Mouse (Mus musculus): ENCODE measurements around the gene Krt32.

Krt32 gene

DNA sequence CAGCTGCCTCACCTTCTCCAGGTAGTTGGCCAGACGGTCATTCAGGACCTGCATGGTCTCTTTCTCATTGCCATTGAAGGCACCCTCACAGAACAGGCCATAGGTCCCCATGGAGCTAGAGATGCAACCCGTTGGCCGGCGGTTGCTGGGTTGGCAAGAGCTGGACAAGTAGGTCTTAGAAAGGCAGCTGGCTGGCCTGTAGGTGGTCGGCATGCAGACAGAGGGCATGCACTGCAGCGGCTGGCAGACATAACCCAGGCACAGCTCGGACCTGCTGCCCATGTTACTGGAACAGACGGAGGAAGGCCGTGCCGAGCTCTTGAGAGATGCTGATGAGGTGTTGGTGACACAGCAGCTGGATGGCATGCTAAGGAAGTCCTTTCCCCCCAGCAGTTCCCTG, at the start of gene Krt32:
TSS of gene Krt32 (minus strand) at position 366 of the 400 bp plus-strand sequence.
- peak; percentile 39 to 61 for DNase-seq

DNA sequence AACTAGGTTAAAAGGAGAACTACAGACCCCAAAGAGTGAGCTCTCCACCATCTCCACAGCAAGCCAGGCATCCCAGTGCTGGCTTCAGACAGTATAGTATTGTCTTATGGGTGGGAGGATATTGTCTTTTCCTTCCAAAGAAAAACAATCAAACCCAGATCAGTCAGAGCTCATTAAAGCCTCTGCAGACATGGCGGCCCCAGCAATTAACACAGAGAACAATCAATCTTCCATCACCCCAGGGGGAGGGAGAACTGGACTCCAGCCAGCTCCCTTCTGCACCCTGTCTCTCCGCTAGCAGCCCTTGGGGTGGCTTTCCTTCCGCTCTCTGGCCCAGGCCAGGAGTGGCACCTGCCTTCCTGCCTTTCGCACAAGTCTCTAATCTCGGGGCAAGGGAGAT, 49.7 kb upstream of the Krt32 start:
- no peak for DNase-seq

DNA sequence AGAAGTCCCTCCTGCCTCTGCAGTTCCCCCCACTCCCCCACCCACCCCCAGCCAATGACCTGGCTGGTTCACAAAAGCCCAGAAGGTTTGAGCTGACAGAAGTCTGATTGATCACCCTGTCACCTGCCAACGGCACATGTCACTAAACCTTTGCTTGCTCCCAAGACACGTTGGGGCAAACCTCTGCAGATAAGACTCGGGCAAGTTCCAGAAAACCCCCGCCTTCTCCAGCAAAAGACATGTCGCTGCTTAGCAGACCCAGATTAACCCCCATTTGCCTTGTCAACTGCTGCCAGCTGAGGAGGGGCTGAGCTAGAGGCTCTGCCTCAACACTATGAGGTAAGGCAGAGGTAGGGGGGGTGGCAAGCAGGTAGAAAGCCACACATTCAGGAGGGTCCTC, 48.5 kb upstream of the Krt32 start:
- no peak for DNase-seq

DNA sequence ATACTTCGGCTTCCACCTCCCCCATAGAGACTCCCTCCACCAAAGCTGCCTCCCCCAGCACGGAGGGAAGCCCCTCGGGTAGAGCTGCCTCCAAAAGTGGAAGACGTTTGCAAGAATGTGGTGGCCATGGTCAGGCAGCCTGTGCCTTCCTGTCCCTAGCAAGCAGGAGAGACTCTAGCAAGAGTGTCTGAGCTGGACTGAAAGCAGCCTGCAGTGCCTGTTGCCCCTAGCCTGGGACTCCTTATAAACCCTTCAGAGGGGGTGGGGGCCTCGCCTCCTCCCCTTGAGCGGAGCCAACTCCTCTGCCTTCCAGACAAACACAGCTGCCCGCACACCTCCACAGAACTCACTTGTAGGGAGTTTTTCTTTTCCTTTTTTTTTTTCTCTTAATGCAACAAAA, 47.7 kb upstream of the Krt32 start, which contains the start of gene Krt15:
TSS of gene Krt15 (minus strand) at position 198 of the 400 bp plus-strand sequence.
- no peak for DNase-seq

DNA sequence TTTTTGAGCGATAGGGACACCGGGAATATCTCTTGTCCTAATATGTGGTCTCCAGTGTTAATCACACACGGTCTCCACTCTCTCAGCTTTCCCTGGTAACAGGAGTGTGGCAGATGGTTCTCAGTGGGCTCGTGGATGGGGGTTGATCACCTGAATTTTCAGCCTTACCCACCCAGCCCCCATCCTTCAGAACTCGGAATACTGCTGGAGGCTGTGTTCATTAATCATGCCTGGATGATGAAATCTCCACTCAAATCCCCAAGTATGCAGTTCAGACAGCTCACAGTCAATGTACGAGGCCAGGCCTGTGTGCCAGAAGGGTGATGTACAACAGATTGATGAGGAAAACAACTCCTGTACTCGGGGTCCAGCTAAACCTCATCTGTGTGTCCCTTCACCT, 36.9 kb upstream of the Krt32 start:
- DNase-seq, result peak; percentile 36 to 44

DNA sequence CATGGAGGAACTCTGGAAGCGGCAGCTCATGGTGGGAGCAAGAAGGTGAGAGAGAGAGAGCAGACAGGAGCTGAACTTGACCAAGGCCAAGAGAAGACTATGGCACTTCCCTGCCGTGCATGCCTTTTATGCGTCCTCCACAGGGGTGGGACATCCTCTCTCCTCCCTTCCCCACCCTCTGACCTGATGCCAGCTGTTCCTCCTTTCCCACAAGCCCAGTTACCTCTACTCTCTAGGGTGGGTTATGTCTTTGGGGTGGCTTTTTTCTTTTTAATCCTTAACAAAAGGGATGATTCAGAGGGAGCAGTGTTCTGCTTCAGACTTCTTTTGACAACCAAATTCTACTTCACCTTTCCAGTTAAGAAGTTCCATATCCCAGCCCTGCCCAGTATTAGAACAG, 33.4 kb upstream of the Krt32 start, which contains the start of gene Krt13:
TSS of gene Krt13 (minus strand) at position 101 of the 400 bp plus-strand sequence.
- no peak for DNase-seq

DNA sequence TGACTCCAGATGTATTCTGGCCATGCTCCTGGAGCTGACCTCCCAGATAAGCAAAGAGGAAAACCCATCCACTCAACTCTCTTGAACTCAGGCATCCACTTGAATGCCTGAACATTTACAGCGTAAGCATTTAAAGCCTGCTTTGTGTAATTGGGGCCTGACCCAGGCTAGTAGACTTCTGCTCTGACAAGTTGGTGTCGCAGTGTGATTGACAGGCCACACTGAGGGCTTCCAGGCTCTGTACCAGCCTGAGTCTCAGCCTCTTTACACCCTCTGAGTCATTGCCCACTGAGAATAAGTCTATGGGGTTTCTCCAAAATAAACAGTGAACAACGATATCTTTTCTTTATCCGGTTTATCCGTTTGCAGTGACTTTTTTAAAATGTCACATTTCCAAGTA, 32.3 kb upstream of the Krt32 start:
- DNase-seq, result no peak

DNA sequence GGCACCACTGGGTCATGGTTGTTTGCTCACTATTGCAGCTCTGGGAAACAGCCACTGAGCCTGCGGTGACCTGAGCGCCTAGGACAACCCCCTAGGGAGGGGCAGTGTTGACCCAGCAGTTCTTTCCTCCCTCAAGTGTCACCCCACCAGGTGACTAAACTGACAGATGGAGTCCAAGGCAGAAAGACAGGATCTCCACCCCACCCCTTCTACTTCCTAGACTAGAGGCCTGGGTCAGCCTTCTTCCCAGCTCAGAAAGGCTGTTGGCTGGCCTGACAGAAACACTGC, 25.7 kb upstream of the Krt32 start:
- no peak for DNase-seq

DNA sequence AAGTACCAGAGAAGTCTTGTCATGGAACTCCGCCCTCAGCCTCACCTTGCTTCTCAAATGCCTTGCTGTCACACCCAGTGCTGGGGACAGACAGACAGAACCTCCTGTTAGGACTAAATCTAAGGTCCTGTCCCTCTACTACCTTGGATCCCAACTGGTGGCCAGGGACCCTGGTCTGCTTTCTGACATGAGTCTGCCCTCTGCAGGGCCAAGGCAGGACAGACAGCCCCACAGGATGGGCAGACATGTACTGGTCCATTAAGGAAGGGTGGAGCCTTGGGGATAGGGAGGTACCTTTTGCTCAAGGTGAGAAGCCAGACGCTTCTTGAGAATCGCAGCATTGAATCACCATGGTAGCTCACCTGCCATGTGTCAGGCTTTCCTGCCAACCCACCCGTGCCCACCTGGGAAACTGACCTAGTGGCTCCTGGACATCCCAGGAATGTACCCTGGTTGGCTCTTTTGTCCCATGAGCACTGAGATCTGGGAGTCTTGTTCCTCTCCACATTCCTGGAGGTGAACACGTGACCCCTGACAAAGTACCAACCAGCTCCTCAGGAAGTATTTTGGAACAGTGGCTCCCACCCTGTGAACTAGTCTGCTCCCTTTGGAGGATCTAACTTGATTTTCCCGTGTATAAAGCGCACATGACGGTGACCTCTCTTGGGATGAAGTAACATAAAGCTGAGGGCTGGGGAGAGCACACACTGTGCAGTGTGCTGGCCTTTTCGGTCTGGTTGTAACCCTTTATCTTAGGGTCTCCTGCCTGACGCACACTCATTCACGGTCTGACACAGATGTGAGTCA, 25.1 kb upstream of the Krt32 start:
- no peak for DNase-seq

DNA sequence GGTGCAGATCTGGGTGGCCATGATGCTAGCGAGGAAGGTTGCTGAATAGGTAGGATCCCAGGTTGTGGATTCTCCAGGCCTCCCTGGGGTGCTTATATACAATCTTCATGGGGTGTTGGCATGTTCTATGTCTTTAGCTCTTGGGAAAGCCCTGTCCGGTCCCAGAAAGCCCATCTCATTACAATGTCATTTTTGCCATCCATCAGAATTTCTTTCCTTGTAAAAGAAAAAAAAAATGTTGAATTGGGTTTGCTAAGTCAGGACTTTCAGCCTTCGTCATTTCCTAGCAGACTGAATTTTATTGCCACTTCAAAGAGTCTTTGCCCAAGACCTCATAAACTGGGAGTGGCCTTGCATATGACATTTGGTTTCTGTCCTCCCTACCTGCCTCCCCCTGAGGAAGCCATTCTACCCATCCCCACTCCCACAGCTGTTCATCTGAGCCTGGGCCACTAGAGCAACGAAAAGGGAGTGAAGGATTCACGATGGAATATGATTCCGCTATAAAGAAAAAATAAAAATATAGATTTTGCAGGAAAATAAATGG, 17.6 kb upstream of the Krt32 start, which contains the start of gene Krt36:
TSS of gene Krt36 (minus strand) at position 51 of the 547 bp plus-strand sequence.
- DNase-seq, result no peak

DNA sequence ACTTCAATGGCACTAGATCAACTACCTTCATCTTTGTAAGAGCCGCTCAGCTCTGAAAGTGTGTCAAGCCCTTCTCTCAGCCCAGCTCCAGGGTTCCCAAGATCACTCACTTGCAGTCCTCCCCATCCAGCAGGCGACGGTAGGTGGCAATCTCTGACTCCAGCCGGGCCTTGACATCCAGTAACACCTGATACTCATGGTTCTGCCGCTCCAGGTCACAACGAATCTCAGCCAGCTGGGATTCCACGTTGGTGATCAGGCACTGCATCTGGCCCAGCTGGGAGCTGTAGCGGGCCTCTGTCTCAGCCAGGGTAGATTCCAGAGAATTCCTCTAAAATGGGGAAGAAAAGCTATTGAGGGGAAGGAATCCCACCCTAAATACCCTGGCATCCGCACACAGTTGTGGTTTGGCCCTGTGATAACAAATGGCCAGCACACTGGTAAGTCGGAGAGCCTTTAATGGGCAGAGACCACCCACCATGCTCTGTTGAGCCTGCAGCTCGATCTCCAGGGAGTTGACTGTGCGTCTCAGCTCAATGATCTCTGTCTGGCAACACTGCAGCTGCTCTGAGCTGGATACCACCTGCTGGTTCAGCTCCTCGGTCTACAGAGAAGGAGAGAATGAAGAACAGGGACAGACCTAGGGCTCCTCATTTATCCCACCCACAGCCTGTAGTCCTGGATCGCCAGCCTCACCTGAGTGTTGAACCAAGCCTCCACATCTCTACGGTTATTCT, 14.8 kb upstream of the Krt32 start:
- DNase-seq, result no peak

DNA sequence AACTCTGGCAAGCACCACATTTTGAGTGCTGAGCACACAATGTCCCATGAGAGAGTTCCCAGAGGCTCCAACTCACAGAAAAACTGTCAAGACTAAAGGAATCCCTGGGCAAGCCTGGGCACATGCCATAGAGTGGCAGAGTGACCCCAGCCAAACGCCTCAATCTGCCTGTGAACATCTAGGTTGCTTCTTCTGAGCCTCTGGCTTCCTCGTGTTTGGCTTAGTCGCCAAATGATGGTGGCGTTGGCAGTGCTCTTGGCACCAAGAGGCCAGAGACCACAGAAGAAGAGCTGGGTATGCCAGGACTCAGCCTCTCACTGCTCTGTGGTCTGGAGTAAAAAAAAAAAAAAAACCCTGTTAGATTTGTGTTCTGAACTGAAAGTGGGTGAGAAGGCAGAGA, 12.4 kb upstream of the Krt32 start:
- DNase-seq, result peak; percentile 17 to 22

DNA sequence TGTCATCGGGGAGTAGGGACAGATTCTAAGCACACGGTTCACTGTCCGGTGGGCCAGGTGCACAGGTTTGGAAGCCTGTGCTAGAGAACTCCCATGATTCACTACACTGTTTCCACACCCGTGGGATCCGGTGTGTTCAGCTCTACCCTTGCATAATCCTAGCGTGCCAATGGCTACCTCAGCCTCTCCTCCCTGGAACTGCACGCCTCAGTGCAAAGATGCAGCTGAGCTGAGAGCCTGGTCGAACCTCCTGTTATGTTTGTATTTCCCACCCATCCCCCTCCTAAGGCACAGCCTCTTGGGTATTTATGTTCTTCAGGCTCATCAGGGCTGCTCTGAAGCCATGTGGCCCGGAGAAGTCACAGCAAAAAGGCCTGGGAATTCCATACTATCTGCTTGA, 9.8 kb upstream of the Krt32 start:
- no peak for DNase-seq

DNA sequence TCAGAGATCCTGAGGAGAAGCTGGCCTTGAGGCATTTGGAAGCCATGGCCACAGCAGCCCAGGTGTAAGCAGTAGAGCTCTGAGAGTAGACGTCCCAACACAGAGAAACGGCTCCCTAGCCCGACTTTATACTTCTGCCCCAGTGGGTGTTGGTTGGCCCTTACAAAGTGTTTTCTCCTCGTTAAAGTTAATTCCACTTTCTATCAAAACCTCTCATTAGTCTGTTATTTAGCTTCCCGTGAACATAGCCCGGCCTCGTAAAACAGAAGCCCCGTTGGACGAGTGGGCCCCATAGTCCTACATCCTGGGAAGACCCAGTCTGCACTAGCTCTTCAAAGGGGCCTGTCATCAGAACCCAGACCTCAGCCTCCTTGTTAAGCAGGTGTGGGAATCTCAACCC, 8.1 kb upstream of the Krt32 start, which contains the start of gene Krt35:
TSS of gene Krt35 (minus strand) at position 101 of the 400 bp plus-strand sequence.
- no peak for DNase-seq

DNA sequence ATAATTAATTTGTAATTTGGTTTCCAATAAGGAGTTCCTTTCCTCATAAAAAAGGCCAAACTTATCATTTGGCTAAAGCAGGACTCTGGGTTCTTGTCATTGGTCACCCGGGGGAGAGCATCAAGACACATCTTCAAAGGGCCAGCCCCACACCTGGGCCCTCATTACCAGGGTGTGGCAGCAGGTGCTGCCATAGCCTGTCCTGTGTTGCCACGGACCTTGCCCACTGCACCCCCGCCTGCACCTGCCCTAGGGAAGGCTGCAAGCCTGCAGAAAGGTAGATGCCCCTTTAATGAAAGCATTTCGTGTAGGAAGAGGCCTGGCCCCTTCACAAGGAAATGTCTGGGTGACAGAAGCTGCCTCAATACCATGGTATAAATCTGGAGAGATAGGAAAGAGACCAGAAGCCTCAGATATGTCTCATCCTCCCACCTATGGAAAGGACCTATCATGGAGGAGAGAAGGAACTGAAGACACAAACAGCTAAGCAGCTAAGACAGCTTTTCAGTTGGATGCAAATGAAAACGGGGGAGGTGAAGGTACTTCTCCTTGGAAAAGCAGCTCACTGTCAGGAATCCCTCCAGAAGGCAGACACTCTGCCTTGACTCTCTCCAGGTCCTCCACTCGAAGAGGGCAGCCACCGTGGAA, 476 bp upstream of the Krt32 start:
- DNase-seq, result no peak

DNA sequence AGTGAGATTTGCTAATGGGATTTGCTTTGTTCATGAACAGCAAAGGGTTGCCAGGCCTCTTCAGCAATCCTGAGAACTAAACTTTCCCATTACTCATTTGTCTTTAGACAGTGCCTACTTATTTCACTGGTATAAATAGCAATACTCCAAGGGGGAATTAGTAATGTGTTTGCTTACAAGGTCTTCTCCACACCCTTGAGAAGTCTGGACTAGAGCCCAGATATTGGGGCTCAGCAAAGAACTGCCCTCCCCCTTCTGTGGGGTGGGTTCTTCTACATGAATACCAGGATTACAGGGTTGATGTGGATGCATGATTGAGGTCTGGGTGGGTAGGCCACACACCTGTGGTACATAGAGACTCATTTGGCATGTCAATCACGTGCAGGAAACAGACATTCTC, 14.2 kb downstream of the Krt32 start:
- DNase-seq, result no peak

DNA sequence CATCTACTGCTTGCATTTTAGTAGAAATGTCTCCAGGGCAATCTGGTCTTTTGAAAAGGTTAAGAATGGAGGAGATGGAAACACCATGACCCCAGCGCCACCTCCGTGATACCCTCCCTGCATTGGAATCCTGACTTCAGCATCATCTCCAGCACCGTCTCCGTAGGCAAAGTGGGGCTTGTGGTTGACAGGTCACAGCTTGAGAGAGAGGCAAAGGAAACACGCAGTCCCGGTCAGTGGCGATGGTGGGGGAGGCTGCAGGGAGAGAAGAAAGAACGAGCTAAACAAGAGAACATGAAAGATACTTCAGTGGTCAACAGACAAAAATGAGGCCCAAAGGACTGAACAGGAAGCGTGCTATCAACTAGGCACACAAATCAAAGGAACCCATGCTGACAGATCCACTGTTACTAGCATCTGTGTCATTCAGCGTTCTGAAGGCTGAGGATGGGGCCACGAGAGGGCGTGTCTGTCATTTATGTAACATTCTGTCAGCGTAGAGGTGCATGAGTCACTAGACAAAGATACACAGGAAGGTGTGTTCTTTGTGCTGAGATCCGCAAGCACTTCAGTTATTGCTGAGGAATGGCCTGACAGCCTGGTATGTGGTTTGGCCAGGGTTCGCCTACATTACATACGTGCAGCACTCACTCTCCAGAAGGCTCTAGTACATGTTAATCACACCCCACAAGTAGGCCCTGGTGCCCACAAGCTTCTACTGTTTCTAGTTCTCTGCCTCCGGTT, 20.6 kb downstream of the Krt32 start:
- DNase-seq, result no peak

DNA sequence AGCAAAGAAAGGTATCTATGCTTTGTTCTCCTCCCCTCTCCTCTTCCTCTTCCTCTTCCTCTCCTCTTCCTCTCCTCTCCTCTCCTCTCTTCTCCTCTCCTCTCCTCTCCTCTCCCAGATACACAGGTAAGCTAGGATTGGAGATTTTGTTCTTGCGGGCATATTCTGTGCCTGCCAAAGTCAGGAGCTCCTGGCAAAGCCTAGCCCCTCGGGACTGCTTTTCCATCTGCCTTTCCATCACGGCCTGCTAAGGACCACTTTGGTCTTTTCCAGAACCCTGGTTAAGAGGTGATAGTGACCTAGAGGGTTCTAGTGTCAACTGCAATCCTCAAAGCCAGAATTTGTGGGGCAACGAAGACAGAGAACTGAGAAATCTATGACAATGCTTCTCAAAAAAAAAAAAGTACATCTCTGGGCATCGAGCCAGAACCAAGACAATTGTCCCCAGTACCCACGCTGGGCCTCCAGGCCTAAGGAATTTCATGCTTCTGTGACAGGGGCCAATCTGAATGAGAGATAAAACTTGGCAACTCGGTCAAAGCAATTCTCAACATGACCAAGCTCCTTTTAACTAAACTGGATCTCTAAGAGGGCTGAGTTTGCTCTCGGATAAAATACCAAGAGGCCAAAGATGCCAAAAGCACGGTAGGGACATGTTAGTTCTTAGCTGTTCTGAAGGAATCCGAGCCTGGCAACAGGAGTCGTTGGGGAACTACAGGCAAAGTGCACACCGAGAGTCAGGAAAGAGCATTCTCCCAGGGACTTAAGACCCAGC, 21.6 kb downstream of the Krt32 start:
- peak; percentile 80 to 81 for DNase-seq

DNA sequence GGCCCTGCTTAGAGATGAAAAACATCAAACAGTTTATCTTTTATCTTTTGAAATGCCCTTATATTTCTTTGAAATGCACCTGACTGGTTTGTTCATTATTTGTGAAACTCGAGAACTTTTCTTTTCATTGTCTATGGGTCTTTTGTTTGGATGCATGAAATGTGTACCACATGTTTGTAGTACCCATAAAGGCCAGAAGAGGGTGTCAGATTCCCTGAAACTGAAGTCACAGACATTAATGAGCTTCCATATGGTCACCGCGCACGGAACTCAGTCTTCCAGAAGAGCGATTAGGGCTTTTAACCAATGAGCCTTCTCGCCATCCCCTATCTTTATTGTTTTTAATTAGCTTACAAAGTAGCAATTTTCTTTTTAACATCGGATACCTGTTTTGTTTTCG, 29.2 kb downstream of the Krt32 start:
- DNase-seq, result peak; percentile 23 to 47

DNA sequence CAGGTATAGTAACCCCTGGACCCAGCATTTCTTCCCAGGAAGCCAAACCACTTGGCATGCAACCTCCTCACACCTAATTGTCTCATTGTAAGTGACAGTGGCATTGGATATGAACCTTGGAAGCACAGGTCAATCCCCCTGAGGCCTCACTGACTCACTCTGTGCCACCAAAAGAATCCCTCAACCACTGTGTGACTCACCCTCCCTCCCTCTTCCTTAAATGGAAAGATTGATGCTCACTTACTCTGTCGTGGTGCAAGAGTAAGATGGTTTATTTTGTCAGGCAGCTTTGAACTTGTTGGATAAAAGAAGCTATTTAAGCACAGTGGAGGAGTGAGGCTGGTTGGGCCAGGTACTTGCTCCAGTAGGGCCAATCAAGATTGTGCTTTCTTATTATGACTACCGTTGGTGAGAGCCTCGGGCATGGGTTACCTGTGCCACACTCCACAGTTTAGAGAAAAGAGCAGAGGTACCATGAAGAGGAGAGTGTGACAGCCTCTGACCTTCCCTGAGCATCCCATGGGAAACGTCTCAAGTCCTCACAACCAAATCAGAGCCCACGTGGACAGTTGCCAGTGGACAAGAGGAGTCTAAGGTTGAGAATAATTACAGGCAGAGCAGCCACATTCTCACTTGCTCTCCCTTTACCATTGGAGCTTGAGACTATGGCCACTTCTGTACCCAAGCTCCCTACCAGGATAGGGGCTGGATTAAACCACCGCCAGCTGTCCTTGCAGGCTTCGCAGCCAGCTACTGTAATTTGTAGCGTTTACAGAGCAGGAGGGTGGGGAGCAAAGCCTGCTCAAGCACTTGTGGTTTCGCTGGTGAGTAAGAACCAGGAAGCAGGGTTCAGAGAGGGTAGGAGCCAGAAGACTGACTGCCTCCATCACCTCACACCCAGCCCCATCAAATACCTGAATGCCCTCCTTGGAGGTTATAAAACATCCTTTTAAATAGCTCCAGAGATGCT, 32.1 kb downstream of the Krt32 start:
- DNase-seq, result peak in 1 of 2 experiments; percentile 17

DNA sequence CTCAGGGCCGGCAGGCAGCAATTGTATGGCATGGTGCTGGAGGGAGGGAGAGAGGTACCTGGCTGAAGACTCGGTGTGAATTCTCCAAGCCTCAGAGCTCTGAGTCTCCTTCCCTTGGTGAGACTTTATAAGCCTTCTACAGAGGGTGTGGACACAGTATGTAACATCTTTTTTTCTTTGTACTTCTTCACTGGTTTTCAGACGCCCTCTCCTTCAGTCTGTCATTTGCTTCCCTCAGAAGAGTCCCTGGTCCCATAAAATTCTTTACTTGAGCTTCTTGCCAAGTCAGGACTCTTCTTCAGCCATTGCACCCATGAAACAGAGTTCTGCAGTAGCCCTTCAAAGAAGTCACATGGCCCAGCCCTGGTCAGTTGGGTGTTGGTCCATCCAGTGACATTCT, 37.6 kb downstream of the Krt32 start, which contains the start of gene Krt31:
TSS of gene Krt31 (minus strand) at position 101 of the 400 bp plus-strand sequence.
- no peak for DNase-seq
